Mouse (Mus musculus): ENCODE measurements around the gene Rab3ip. TPM values are rescaled to one million over a fixed set of nuclear protein-coding genes. Genes with fewer than 3 reads are reported as not detected.

The Rab3ip gene
- total RNA-seq, 2 experiments from 2014 or later, result 2.5 to 3.7 TPM

DNA sequence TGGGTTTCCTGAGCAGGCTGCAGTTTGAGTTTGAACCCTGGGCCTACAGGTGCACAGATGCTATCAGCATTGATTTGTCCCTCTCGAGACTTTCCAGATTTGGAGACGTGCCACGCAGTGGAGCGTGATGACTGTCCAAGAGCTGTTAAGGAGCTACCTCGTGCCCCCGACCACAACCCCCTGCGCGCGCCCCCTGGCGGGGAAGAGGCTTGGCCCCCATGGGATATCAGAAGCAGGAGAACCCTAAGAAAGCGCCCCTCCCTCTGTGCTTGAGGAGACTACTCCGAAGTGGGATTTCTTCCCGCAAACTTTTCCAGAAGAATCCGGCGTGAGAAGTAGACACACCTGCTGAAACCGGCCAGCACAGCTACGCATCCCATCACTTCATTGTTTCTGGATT lies 12.2 kb upstream of the Rab3ip start:
- no peak for ATAC-seq (replicated peaks; ENCODE audit: low FRiP score, poor library complexity, severe bottlenecking)

DNA sequence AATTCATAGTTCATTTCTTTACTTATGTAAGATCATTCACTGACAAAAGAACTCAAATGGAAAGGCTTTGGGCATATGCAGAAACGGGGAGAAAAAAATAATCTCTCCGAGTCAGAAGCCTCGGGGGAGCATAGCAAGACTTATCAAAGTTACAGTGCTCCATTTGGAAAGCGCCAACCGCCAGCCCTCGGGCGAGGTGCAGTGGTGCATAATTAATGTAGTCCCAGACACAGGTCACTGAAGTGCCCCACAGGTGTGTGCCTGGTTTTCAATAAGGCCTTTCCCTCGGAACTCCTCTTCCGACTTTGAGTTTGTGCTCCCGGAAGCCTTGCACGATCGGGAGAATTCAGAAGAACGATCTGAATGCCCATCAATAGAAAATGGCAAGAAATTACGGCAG lies 11.6 kb upstream of the Rab3ip start:
- no peak for ATAC-seq (replicated peaks; ENCODE audit: low FRiP score, poor library complexity, severe bottlenecking)

DNA sequence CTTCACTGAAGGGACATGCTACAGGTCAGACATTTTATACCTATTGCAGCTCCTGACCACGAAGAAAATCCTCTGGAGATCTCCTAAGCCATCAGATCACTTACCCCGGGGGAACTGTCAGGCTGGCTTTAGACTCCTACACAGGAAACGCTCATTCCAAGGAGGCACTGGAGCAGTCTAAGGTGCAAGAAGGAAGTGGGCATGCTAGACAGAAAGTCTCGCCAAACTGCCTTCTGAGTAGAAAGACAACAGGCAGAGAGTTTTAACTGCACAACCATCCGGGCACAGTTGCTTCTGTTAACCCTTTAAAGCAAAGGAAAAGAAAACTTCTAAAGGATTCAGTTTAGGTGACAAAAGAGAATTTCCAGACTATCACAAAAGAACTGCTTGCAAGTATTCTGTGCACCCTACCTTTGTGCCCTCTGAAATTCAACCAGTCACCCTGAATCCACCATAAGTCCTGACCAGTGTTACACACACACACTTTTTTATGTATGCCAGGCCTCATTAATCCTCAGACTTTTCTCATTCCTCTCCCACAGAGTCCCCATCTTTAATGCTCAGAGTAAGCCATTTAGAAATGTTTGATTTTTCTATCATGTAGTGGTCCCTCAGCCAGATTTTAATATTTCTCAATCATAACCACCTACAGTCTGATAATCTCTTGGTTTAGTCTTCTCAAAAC lies 7.4 kb upstream of the Rab3ip start:
- no peak for ATAC-seq (replicated peaks; ENCODE audit: low FRiP score, poor library complexity, severe bottlenecking)

DNA sequence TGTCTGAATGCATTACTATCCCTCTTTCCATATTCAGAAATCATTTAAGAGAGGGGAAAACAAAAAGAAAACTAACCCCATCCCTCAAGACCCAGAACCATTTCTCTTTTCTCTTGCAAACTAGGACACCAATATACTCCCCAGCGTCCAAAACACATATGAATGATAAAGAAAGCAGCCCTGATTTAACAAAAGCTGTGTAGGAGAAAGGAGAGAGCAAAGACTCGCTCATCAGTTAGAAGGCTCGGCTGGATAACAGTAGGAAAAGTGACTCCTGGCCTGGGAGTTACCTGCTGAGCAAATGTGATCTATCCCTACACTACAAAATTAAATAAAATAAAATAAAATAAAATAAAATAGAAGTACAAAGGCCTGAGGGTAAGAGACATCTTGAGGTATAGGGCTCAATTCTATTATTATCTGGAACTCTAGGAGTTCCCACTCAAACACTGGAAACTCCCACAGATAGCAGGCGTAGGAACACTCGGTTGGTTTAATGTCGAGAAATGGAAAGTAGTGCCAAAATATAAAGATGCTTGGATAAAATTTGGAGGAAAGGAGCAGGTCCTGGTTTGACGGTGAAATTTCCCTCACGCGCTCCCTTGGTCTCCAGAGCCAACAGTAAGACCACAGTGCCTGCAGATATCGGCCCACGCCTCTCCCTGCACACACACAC lies 6.1 kb upstream of the Rab3ip start:
- ATAC-seq (replicated peaks; ENCODE audit: low FRiP score, poor library complexity, severe bottlenecking), result no peak

GRCm38 (mm10) chr10:116955191-116955590 lies 4.6 kb upstream of the Rab3ip start:
- no peak for ATAC-seq (replicated peaks; ENCODE audit: low FRiP score, poor library complexity, severe bottlenecking)

GRCm38 (mm10) chr10:116950886-116951285 lies 317 bp upstream of the Rab3ip start:
- ATAC-seq (replicated peaks; ENCODE audit: low FRiP score, poor library complexity, severe bottlenecking), result no peak

DNA sequence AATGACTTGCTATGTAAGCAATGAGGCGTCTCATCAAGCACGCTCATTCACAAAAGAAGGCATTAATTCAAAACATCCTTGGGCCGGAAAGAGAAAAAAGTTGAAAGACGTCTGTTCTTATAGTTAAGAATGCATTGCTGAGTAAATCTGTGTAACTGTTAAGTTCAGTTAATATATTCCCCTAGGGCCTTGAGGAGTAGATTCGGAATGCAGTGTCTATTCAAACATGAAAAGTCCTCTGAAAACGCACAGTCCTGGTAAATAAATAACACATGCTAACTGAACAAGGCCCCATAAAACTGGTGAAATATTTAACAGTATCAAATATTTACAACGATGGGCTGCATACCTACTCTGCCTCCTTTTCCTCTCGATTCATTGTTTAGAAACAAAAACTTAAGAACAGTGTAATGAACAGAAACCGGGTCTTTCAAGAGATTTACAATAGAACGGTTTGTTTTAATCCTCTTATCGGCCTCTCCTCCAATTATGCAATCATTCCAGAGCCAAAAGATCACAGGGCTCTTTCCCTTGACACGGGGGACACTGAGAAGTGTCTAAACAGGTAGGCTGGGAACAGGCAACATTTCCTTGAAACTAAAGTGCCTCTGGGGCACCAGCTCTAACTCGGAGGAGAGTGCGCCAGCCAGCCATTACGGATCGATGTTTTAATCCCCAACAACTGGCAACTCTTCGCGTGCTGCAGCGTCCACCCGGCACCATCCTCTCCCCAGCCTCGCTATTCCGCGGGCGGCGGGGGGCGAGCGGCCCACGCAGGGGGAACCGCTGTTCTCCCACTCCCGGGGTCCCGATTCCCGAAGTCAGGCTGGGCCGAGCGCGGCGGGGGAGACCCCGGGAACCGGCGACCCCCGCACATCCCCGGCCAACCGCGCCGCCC lies 1.2 kb downstream of the Rab3ip start:
- ATAC-seq (replicated peaks; ENCODE audit: low FRiP score, poor library complexity, severe bottlenecking), result no peak

- ATAC-seq (replicated peaks; ENCODE audit: low FRiP score, poor library complexity, severe bottlenecking), result no peak
Measured at GRCm38 (mm10) chr10:116948414-116948813, 2.2 kb downstream of the Rab3ip start.

DNA sequence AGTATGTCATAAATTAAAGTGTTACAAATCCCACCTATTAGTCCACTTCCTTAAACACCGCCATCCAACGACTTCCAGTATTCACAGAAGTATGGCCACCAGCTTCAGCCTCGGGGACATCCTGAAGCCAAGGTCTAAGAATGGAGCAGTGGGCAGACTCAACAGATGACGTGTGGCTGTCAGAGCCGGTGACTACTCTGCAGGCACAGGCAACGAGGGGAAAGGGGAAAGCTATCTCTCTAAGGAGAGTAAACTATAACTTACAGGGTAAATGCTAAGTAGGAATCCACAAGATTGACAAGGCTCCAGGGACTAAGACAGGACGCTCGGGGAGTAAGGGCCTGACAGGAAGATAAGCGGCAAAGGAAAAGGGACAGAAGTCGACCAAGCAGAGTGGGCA lies 5.6 kb downstream of the Rab3ip start:
- ATAC-seq (replicated peaks; ENCODE audit: low FRiP score, poor library complexity, severe bottlenecking), result no peak

- no peak for ATAC-seq (replicated peaks; ENCODE audit: low FRiP score, poor library complexity, severe bottlenecking)
Measured at GRCm38 (mm10) chr10:116944144-116944543, 6.4 kb downstream of the Rab3ip start.

DNA sequence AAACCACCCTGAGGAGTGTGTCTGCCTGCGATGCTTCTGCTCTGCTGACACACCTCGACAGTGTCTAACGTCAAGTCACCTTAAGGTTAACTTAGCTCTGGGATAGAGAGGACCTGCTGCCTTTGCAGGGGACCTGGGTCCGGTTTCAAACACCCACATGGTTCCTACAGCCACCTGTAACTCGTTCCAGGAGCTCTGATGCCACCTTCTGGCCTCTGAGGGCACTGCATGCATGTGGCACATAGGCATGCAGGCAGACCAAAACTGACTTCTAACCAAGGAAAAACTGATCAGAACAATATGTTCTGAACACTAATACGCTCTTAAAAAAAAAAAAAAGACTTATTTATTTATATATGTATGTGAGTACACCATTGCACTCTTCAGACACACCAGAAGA lies 7.5 kb downstream of the Rab3ip start:
- ATAC-seq (replicated peaks; ENCODE audit: low FRiP score, poor library complexity, severe bottlenecking), result peak; percentile 83

DNA sequence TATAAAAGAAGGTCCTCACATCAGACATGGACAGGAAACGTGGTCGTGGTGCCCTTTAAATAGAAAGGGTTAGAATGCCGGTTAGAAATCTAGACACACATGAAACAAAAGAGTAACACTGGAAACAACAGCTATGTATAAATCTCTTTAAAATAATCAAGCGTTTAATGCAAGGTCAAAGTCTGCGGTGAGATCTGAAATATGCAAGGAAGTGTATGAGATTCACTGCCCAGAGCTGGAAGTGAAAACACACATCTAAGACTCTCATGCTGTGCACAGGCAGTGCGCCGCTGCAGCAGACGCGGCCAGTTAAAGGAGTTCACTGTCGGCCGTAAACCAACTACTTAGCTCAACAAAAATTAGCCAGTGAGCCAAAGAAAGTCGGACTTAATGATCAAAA lies 15.5 kb downstream of the Rab3ip start:
- ATAC-seq (replicated peaks; ENCODE audit: low FRiP score, poor library complexity, severe bottlenecking), result no peak

DNA sequence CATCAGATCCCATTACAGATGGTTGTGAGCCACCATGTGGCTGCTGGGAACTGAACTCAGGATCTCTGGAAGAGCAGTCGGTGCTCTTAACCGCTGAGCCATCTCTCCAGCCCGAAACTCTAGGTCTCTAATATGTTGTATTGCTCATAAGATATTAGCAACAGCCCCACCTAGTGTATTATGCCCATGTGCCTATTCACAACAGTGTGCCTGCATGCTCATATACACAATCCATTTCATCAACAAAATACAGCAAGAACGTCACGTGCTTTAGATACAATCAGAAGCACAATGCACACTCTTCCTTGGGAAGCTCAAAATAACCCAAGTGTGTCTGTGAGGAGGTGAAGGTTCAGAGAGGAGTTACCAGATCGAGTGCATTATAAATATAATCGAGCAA lies 16.8 kb downstream of the Rab3ip start:
- no peak for ATAC-seq (replicated peaks; ENCODE audit: low FRiP score, poor library complexity, severe bottlenecking)

- ATAC-seq (replicated peaks; ENCODE audit: low FRiP score, poor library complexity, severe bottlenecking), result no peak
Measured at GRCm38 (mm10) chr10:116932418-116932817, 18.2 kb downstream of the Rab3ip start.

DNA sequence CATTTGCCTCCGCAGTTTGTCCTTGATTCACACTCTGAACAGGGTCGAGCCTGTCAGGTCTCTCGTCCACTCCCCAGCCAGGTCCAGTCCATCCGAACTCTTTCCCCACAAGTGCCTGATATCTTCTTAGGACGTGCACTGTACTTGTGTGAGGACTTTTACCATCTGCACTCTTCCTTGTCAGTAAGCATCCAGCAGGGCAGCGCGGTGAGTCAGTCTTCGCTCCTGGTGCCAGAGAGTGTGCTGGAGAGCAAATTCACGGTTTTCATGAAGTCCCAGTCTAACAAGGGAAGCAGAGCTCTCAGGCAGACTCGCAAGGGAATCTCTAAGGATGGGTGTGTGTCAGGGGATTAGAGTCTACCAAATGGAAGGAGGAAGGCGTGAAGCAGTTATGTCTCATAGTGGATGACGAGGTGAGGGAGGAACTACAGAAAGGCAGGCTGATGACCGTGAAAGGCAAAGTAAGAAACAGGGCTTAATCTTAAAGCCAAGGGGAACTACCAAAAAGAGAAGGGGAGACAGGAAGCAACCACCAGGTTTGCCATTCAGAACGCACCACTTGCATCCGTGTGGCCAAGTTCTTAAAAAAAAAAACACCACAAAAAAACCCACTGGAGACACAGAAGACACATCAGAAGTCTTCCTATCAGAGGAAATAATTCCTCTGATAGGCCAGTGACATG lies 18.9 kb downstream of the Rab3ip start:
- ATAC-seq (replicated peaks; ENCODE audit: low FRiP score, poor library complexity, severe bottlenecking), result no peak

DNA sequence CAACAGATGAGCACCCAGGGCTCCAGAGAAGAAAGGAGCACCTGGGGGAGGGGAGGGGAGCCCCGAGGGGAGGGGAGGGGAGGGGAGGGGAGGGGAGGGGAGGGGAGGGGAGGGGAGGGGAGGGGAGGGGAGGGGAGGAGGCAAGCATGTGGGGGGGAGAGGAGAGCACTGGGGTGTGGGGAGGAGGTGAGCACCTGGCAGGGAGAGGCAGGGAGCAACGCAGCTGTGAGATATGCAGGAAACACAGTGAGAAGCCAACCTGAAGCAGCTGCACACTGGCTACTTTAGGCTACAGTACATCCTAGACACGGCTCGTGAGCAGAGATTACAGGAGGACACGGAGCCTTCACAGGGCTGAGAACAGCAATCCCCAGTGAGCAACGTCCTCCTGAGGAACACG lies 19.6 kb downstream of the Rab3ip start:
- ATAC-seq (replicated peaks; ENCODE audit: low FRiP score, poor library complexity, severe bottlenecking), result no peak

DNA sequence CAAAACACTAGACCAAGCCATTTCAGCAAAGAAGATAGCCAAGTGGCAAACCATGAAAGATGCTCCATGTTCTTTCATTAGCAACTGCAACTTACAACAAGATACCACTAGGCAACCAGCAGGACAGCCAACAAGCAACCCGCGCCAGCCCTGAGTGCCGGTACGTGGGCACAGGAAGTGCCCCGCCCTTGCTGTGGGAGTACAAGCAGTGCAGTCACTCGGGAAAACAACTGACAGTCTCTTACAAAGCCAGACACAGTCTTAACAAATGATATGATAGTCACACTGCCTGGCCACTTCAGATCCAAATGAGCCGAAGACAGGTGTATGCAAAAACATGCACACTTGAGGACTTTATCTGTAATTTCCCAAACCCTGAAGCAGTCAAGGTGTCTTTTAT lies 20.1 kb downstream of the Rab3ip start:
- ATAC-seq (replicated peaks; ENCODE audit: low FRiP score, poor library complexity, severe bottlenecking), result no peak

DNA sequence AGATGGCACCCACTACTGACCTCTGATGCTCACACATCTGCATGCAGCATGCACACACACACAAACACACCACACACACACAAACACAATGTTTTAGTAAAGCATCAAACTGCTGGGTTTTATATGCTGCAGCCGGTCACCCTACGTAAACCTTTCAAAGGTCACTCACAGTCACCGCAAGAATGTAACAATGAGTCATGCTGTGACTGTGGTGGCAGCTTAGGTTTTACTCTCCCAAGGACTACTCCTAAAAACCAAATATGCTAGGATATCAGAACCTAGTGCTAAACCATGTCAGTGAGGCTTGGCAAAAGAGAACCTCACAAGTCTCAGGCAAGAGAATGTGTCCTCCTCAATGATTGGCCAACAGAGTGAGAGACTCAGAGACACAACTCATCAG lies 21.7 kb downstream of the Rab3ip start:
- no peak for ATAC-seq (replicated peaks; ENCODE audit: low FRiP score, poor library complexity, severe bottlenecking)

DNA sequence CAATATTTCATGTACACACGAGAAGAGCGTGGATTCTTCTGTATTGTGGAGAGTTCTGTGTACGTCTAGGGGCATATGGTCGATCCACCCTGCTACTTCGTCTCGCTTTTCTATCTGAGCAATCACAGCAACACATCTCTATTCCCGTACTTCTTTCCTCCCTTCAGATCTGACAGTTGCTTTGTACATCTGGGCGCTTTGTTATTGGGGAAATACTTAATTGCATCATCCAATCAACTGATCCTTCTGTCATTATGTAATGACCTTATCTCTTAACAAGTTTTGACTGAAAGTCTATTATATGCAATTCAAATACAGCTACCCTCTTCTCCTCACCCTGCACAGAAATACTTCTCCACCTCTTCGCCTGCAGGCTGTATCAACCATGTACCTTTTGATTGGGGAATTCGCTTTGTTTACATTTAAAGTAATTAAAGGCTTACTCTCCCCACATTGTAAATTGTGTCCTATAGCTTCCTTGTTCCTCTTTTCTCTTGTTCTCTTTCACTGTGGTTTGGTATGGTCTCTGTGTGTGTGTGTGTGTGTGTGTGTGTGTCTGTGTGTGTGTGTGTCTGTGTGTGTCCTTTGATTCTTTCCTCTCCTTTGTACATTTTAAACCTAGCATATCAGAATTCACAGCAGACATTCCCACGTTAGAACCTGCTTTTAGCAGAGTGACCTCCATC lies 24.0 kb downstream of the Rab3ip start:
- ATAC-seq (replicated peaks; ENCODE audit: low FRiP score, poor library complexity, severe bottlenecking), result no peak

Data from erythroblast, adult 5-6 weeks (primary cell).